ENCODE assay signal across 7 mouse cellular contexts in the genomic region with DNA sequence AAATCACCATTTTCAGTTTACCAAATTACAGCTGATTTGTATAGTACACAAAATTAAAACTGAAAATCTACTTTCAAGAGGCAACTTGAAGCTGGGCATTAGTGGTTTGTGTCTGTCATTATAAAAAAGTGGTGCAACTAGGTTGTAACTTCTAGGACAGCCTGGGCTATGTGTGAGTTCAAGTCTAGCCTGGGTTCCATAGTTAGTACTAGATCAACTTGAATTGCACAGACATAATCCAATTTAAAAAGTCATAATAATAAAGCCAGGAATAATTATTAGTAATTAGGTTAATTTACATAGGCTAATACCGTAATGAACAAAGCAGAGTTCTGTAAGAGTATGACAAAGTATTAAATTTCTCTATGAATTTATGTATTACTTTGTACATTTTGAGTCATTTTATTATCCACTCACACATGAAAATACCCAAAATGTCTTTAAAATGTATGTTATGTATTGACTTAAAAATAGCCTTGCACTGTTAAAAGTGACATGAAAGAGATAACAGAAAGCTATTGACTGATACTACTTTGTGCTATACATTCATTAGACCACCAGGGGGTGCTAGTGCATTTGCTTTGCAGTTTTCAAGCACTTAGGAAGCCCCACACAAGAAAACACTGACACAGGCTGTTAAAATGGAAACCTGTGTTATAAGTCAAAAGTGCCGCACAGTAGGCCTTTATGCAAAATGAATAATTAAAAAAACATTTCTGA.
A peak's percentile ranks its signal among the peaks of the same experiment; 100 is the strongest.
DNase-seq lines count a peak whose midpoint lies in the region; ATAC-seq lines count a peak whose summit lies in the region.

No protein-coding gene starts in this region.

- ATAC-seq in intestine, embryonic 14.5 days (replicated peaks; ENCODE audit: low FRiP score, low TSS enrichment, low read depth), result peak; percentile 60; the same call in 1 of the 2 replicates
- peak; percentile 59; the same call in 1 of the 2 replicates for ATAC-seq in lung, embryonic 16.5 days (ENCODE audit: low read depth)

- no peaks in the 10 kb centered on the region for H3K27me3 ChIP-seq in embryonic facial prominence, embryonic 10.5 days (replicated peaks; ENCODE audit: low read depth, poor library complexity, severe bottlenecking)
- H3K27me3 ChIP-seq in intestine, embryonic 14.5 days (replicated peaks; ENCODE audit: control insufficient read depth, insufficient read depth, low read length), result no peaks in the 10 kb centered on the region
- no peaks in the 10 kb centered on the region for H3K27me3 ChIP-seq in lung, embryonic 16.5 days (ENCODE audit: control insufficient read depth, insufficient read depth, low read depth, low read length)

- peaks cover 6% of the 10 kb centered on the region; the same call in 1 of the 2 replicates for H3K4me1 ChIP-seq in embryonic facial prominence, embryonic 10.5 days
- H3K4me1 ChIP-seq in intestine, embryonic 14.5 days (replicated peaks; ENCODE audit: control insufficient read depth, insufficient read depth, low read length), result peaks cover 4% of the 10 kb centered on the region; the same call in 1 of the 2 replicates
- no peaks in the 10 kb centered on the region for H3K4me1 ChIP-seq in lung, embryonic 16.5 days (replicated peaks; ENCODE audit: control insufficient read depth, insufficient read depth, low read length)

- H3K4me3 ChIP-seq in embryonic facial prominence, embryonic 10.5 days, result no peak overlapping the region
- no peak overlapping the region for H3K4me3 ChIP-seq in intestine, embryonic 14.5 days (ENCODE audit: low read depth, low read length)
- H3K4me3 ChIP-seq in lung, embryonic 16.5 days (ENCODE audit: low read length), result no peak overlapping the region

- DNase-seq in ovary, postnatal 14 days (ENCODE audit: low spot score), result peak; percentile 38
- DNase-seq in ovary, postnatal 36 days (ENCODE audit: low spot score), result no peak
- DNase-seq in ZHBTc4 (ENCODE audit: low read depth, low spot score), result peak; percentile 84
- peak; percentile 40 for DNase-seq in embryonic facial prominence, embryonic 10.5 days (ENCODE audit: low spot score)
- no peak for DNase-seq in intestine, embryonic 14.5 days (ENCODE audit: low spot score)
- DNase-seq in right cerebral cortex, postnatal 4 days, result peak; percentile 19

- H3K4me2 ChIP-seq in intestine, embryonic 14.5 days (ENCODE audit: low read length), result no peak overlapping the region
- H3K4me2 ChIP-seq in lung, embryonic 16.5 days (ENCODE audit: low read depth, low read length), result no peak overlapping the region

- 59% methylated on average over 2 of the region's 2 CpGs for WGBS in embryonic facial prominence, embryonic 10.5 days
- WGBS in intestine, embryonic 14.5 days, result 56% methylated on average over 2 of the region's 2 CpGs
- WGBS in lung, embryonic 16.5 days, result 53% methylated on average over 2 of the region's 2 CpGs

- H3K9ac ChIP-seq in intestine, embryonic 14.5 days (ENCODE audit: low read length), result no peak overlapping the region
- no peak overlapping the region for H3K9ac ChIP-seq in lung, embryonic 16.5 days (ENCODE audit: low read length)

- H3K27ac ChIP-seq in embryonic facial prominence, embryonic 10.5 days (replicated peaks), result no peak overlapping the region
- H3K27ac ChIP-seq in intestine, embryonic 14.5 days (ENCODE audit: low read depth), result no peak overlapping the region
- H3K27ac ChIP-seq in lung, embryonic 16.5 days (ENCODE audit: low read length), result no peak overlapping the region

- no peaks in the 10 kb centered on the region for H3K9me3 ChIP-seq in embryonic facial prominence, embryonic 10.5 days
- H3K9me3 ChIP-seq in intestine, embryonic 14.5 days (ENCODE audit: control insufficient read depth, low read length), result peaks cover 3% of the 10 kb centered on the region; the same call in 1 of the 2 replicates
- no peaks in the 10 kb centered on the region for H3K9me3 ChIP-seq in lung, embryonic 16.5 days (ENCODE audit: control insufficient read depth, low read length)

- H3K36me3 ChIP-seq in embryonic facial prominence, embryonic 10.5 days (replicated peaks), result no peaks in the 10 kb centered on the region
- no peaks in the 10 kb centered on the region for H3K36me3 ChIP-seq in intestine, embryonic 14.5 days (ENCODE audit: control insufficient read depth, insufficient read depth, low read length)
- H3K36me3 ChIP-seq in lung, embryonic 16.5 days (ENCODE audit: control insufficient read depth, insufficient read depth, low read length), result no peaks in the 10 kb centered on the region

Comparison
In these comparisons a context has a peak if more than half of its experiments do, and no peak if none do; other contexts are left out.
1. DNase-seq: peak in ovary, postnatal 14 days (single experiment), ZHBTc4 (single experiment), embryonic facial prominence, embryonic 10.5 days (single experiment) and right cerebral cortex, postnatal 4 days (single experiment); none in ovary, postnatal 36 days (single experiment) and intestine, embryonic 14.5 days (single experiment).